Mouse (Mus musculus): Measurements from ENCODE around the gene Ppp4r1.

GRCm38 (mm10) chr17:65773617-65774016, 8.8 kb upstream of the Ppp4r1 start:
- TF ChIP-seq GATA1 (IDR thresholded peaks at IDR 0.05; ENCODE audit: borderline replicate concordance, low read length) (no peak), FLI1 (IDR thresholded peaks at IDR 0.05; ENCODE audit: low read length) (no peak)

All from megakaryocyte, embryonic 14.5 days (primary cell).